Mouse (Mus musculus) limb, embryonic 14.5 days (tissue): ENCODE measurements around the gene Stox2. TPM values are rescaled to one million over a fixed set of nuclear protein-coding genes. Genes with fewer than 3 reads are reported as not detected.

Source experiments
- ATAC-seq: fragments of 200-750 bp; cut with Nextera tagmentation; 2 replicates; pipeline ENCODE4 v1.8.0; 2017; ENCODE audit warnings: low read depth, moderate number of reproducible peaks, moderate TSS enrichment; ENCODE audit not compliant: low FRiP score
- DNase-seq: peaks from one replicate; pipeline ENCODE4 v3.0.0-alpha.2; 2015; ENCODE audit warnings: low spot score
- H3K27ac ChIP-seq: fragments of 300-500 bp; sonication (generic); replicated peaks from 2 replicates; pipeline ENCODE4 v1.5.1; 2014; ENCODE audit warnings: low read depth, mild to moderate bottlenecking, low read length, moderate library complexity, mixed read lengths
- H3K27me3 ChIP-seq: fragments of 300-500 bp; sonication (generic); 2 replicates; pipeline ENCODE4 v1.6.1; 2014; ENCODE audit warnings: low read length, mixed read lengths; ENCODE audit not compliant: control insufficient read depth, insufficient read depth
- H3K36me3 ChIP-seq: fragments of 300-500 bp; sonication (generic); 2 replicates; pipeline ENCODE4 v1.6.1; 2014; ENCODE audit warnings: mild to moderate bottlenecking, low read length, moderate library complexity, mixed read lengths; ENCODE audit not compliant: control insufficient read depth, insufficient read depth
- H3K4me1 ChIP-seq: fragments of 300-500 bp; sonication (generic); 2 replicates; pipeline ENCODE4 v1.6.1; 2014; ENCODE audit warnings: antibody characterized with exemption, low read length, mixed read lengths; ENCODE audit not compliant: control insufficient read depth, insufficient read depth
- H3K4me2 ChIP-seq: fragments of 300-500 bp; sonication (generic); replicated peaks from 2 replicates; pipeline ENCODE4 v1.6.1; 2014; ENCODE audit warnings: low read depth, mild to moderate bottlenecking, low read length, moderate library complexity; ENCODE audit not compliant: severe bottlenecking
- H3K4me3 ChIP-seq: fragments of 300-500 bp; sonication (generic); replicated peaks from 2 replicates; pipeline ENCODE4 v1.5.1; 2014; ENCODE audit warnings: low read length
- H3K9ac ChIP-seq: fragments of 300-500 bp; sonication (generic); 2 replicates; pipeline ENCODE4 v1.6.1; 2014; ENCODE audit warnings: mild to moderate bottlenecking, low read depth, low read length, moderate library complexity; ENCODE audit not compliant: severe bottlenecking
- H3K9me3 ChIP-seq: fragments of 300-500 bp; sonication (generic); 2 replicates; pipeline ENCODE4 v1.6.1; 2016; ENCODE audit warnings: low read length; ENCODE audit not compliant: control insufficient read depth
- POLR2A ChIP-seq: fragments of 200-500 bp; IDR thresholded peaks from 2 replicates; pipeline ENCODE4 v1.8.0; 2012; ENCODE audit warnings: inconsistent platforms, mild to moderate bottlenecking, moderate library complexity, borderline replicate concordance; ENCODE audit not compliant: insufficient read depth, insufficient read length; ENCODE audit errors: extremely low read depth
- WGBS: fragments of 180-500 bp; shearing (Covaris S2); extraction: QIAGEN DNeasy Blood & Tissue Kit; methylation state at CpG from one replicate; pipeline ENCODE4 v1.1.7; 2014; 5-methylcytosine and 5-hydroxymethylcytosine counted together
- polyA plus RNA-seq, 2 experiments: library from polyadenylated mRNA; depleted of rRNA in 1 of 2; stranded (reverse) in 1 of 2; unstranded in 1 of 2; fragments of >200 nt; fragmentation: Nextera tagmentation in 1 of 2; extraction: Ambion mirVana in 1 of 2; gene quantifications; 2 replicates each; pipeline versions ENCODE4 v1.2.1 to v1.2.3; 2012 to 2014

Stox2 gene
- polyA plus RNA-seq, 2 experiments = 12.2 to 17.1 TPM

DNA sequence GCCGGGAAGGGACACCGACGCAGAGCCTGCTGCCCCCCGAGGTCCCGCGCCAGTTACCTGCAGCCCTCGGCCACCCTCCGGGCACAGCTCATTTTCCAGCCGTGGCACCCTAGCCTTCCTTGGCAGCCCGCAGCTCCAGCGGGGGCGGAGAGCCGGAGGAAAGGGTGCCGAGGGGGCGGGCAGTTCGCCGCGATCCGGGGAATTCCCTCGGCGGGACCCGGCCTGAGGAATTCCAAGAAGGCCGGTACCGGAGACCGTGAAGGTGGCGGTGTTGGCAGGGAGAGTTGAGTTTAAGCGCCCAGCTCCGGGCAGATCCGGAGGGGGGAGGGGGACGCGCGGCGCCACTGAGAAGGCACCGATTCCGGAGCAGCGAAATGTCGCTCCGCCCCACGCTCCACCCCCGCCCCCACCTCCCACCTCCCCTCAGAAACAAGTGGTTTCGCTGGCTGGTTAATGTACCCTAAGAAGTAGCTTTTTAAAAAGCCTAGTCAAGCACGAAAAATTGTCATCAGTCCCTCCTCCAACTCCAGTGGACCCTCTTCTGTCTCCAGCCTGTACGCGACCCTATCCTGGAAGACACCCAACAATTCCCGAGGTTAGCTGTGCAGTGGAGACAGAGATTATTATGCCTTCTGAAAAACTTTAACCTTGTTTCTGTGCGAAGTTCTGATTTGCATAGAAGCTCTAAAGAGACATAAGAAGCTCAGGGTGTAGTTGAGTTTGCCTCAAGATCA lies 32.5 kb downstream of the Stox2 start:
- ATAC-seq (peak; percentile 65), DNase-seq (peak; percentile 45)
- Histone ChIP-seq H3K36me3 (no peaks in the 10 kb centered on the region), H3K9me3 (no peaks in the 10 kb centered on the region), H3K4me2 (peak overlapping the region; percentile 96), H3K27me3 (peaks cover 28% of the 10 kb centered on the region), H3K4me3 (peak overlapping the region; percentile 80), H3K4me1 (peaks cover 4% of the 10 kb centered on the region), H3K27ac (0 out of 2 replicates have a peak overlapping the region, but pooled peaks have one; percentile 19), H3K9ac (peak overlapping the region; percentile 62)
- under 1% methylated on average over 33 of the region's 46 CpGs for WGBS
- TF ChIP-seq POLR2A = no peak

DNA sequence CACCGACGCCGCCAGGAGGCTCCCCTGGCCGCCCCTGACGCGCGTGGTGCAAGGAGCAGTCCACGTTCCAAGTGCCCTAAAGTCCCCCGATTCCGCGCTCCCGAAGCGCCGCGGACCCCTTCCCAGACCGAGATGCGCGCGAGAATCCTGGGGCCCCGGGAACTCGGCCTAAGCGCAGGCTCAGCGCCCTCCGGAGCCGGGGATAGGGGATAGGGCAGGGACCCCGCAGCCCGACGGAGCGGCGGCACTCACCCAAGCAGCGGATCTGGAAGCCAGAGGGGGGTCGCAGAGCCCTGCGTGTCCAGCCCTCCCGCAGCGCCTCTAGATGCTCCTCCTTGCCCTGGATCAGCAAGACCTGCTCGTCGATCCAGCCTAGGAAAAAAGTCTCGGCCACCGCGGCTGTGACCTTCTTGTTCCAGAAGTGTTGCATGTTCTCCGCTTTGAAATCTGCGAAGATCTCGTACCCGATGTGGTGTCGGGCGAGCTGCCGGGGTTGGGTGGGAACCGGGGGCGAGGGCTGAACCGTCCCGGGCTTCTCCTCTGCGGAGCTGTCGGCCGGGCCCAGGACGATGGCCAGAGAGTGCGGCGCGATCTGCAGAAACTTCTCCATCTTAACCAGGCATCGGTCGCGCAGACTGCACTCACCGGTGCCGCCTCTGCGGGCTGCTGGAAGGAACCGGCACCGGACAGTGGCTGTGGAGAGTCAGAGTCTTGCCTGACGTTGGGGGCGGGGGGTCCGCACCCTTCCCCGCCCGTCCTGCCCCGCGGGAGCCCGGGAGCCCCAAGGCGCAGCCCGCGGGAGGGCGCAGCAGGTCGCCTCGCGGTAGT lies 33.3 kb downstream of the Stox2 start:
- no peak for TF ChIP-seq POLR2A
- Histone ChIP-seq H3K4me1 (peaks cover 4% of the 10 kb centered on the region), H3K9ac (peak overlapping the region; percentile 62), H3K4me2 (peak overlapping the region; percentile 96), H3K27me3 (peaks cover 36% of the 10 kb centered on the region), H3K27ac (0 out of 2 replicates have a peak overlapping the region, but pooled peaks have one; percentile 19), H3K36me3 (no peaks in the 10 kb centered on the region), H3K4me3 (peak overlapping the region; percentile 80), H3K9me3 (no peaks in the 10 kb centered on the region)
- DNase-seq = no peak
- peak; percentile 30 for ATAC-seq
- WGBS = 0% methylated on average over 61 of the region's 81 CpGs

GRCm38 (mm10) chr8:47411994-47412695 lies 34.0 kb downstream of the Stox2 start:
- peaks cover 40% of the 10 kb centered on the region for H3K27me3 ChIP-seq
- peaks cover 4% of the 10 kb centered on the region for H3K4me1 ChIP-seq
- H3K27ac ChIP-seq = no peak overlapping the region
- 0 out of 2 replicates have a peak, but pooled peaks have one; percentile 8 for ATAC-seq
- no peak for DNase-seq
- H3K9ac ChIP-seq = peak overlapping the region; percentile 62
- no peaks in the 10 kb centered on the region for H3K9me3 ChIP-seq
- peak overlapping the region; percentile 80 for H3K4me3 ChIP-seq
- H3K4me2 ChIP-seq = peak overlapping the region; percentile 96
- no peak for TF ChIP-seq POLR2A
- H3K36me3 ChIP-seq = no peaks in the 10 kb centered on the region
- WGBS = 1% methylated on average over 42 of the region's 43 CpGs

- Histone ChIP-seq H3K4me2 (no peak overlapping the region), H3K9me3 (no peaks in the 10 kb centered on the region), H3K27me3 (peaks cover 40% of the 10 kb centered on the region), H3K4me1 (peaks cover 4% of the 10 kb centered on the region), H3K4me3 (0 out of 2 replicates have a peak overlapping the region, but pooled peaks have one; percentile 80), H3K36me3 (no peaks in the 10 kb centered on the region), H3K27ac (no peak overlapping the region), H3K9ac (no peak overlapping the region)
- WGBS = 8% methylated on average over 12 of the region's 12 CpGs
- no peak for TF ChIP-seq POLR2A
- ATAC-seq (no peak), DNase-seq (no peak)
These were observed 34.8 kb downstream of the Stox2 start for GRCm38 (mm10) chr8:47411321-47411720.

- 15% methylated on average over 7 of the region's 8 CpGs for WGBS
- H3K27ac ChIP-seq = no peak overlapping the region
- no peaks in the 10 kb centered on the region for H3K9me3 ChIP-seq
- H3K9ac ChIP-seq = no peak overlapping the region
- H3K36me3 ChIP-seq = no peaks in the 10 kb centered on the region
- peaks cover 32% of the 10 kb centered on the region for H3K27me3 ChIP-seq
- ATAC-seq (no peak), DNase-seq (no peak)
- H3K4me1 ChIP-seq = peaks cover 4% of the 10 kb centered on the region
- peak overlapping the region; percentile 19 for H3K4me2 ChIP-seq
- TF ChIP-seq POLR2A = no peak
- H3K4me3 ChIP-seq = no peak overlapping the region
These were observed 37.1 kb downstream of the Stox2 start for GRCm38 (mm10) chr8:47409061-47409460.
